ENCODE assay signal across 8 mouse cellular contexts in the genomic region with DNA sequence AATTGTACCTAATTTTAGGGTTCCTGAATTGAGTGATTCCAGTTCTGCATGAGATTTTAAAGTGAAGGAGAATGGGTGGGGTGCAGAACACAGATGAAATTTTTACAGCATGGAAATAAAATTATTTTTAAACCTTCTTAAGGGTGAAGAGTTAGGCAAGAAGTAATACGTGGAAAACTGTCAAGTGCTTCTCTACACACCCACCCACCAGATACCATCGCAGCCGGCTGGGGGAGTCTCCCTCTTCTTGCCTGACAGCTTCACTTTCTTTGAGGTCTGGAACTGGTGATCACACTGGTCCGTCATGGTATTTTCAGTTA. TPM values are rescaled to one million over a fixed set of nuclear protein-coding genes. Genes with fewer than 3 reads are reported as not detected.
A peak's percentile ranks its signal among the peaks of the same experiment; 100 is the strongest.
DNase-seq lines count a peak whose midpoint lies in the region; ATAC-seq and TF ChIP-seq lines count a peak whose summit lies in the region.

No protein-coding gene starts in this region.

- peak overlapping the region; percentile 84 for H3K9ac ChIP-seq in forebrain, embryonic 13.5 days
- peak overlapping the region; percentile 56 for H3K9ac ChIP-seq in liver, embryonic 14.5 days (replicated peaks)

- H3K27ac ChIP-seq in heart, embryonic 10.5 days, result peak overlapping the region; percentile 97
- peak overlapping the region; percentile 97 for H3K27ac ChIP-seq in forebrain, embryonic 13.5 days
- H3K27ac ChIP-seq in liver, embryonic 14.5 days, result no peak overlapping the region

- peak overlapping the region; percentile 85 for H3K4me3 ChIP-seq in heart, embryonic 10.5 days
- peak overlapping the region; percentile 51 for H3K4me3 ChIP-seq in C2C12 (ENCODE audit: insufficient read depth, poor library complexity, severe bottlenecking)
- peak overlapping the region; percentile 71 for H3K4me3 ChIP-seq in forebrain, embryonic 13.5 days
- peak overlapping the region; percentile 78 to 88 for H3K4me3 ChIP-seq in liver, embryonic 14.5 days (ENCODE audit: insufficient read depth in 1 of 2, low read depth in 2 of 2, low read length in 2 of 2)

- peaks cover 28% of the 10 kb centered on the region for H3K4me1 ChIP-seq in heart, embryonic 10.5 days
- H3K4me1 ChIP-seq in forebrain, embryonic 13.5 days, result peaks cover 37% of the 10 kb centered on the region
- peaks cover 0 to 4% of the 10 kb centered on the region in 2 experiments; a peak in 1 of 4 replicates for H3K4me1 ChIP-seq in liver, embryonic 14.5 days (replicated peaks; ENCODE audit: control insufficient read depth in 2 of 2, insufficient read depth in 2 of 2, low read length in 1 of 2)

- no peaks in the 10 kb centered on the region for H3K36me3 ChIP-seq in heart, embryonic 10.5 days
- no peaks in the 10 kb centered on the region for H3K36me3 ChIP-seq in C2C12 (ENCODE audit: control insufficient read depth, insufficient read depth)
- no peaks in the 10 kb centered on the region for H3K36me3 ChIP-seq in forebrain, embryonic 13.5 days (ENCODE audit: poor library complexity, severe bottlenecking)
- H3K36me3 ChIP-seq in liver, embryonic 14.5 days (replicated peaks; ENCODE audit: control insufficient read depth, insufficient read depth, low read depth), result no peaks in the 10 kb centered on the region

- no peaks in the 10 kb centered on the region for H3K79me2 ChIP-seq in C2C12 (ENCODE audit: control insufficient read depth, insufficient read depth)

- no peak for DNase-seq in heart, embryonic 10.5 days (ENCODE audit: low spot score)
- no peak for DNase-seq in heart, postnatal 4 days
- no peak for DNase-seq in liver, embryonic 14.5 days (ENCODE audit: low read depth in 3 of 3, low spot score in 3 of 3)
- DNase-seq in right cerebral cortex, adult 18-20 months, result no peak
- DNase-seq in retina, postnatal 1 day, result no peak
- DNase-seq in adrenal gland, adult 8-10 months, result no peak

- H3K4me2 ChIP-seq in forebrain, embryonic 13.5 days, result peak overlapping the region; percentile 97
- H3K4me2 ChIP-seq in liver, embryonic 14.5 days (ENCODE audit: low read depth), result peak overlapping the region; percentile 95

- no peak for TF ChIP-seq EP300 in liver, embryonic 14.5 days (IDR thresholded peaks at IDR 0.05; ENCODE audit: low read depth)

- H3K27me3 ChIP-seq in heart, embryonic 10.5 days (ENCODE audit: insufficient read depth, poor library complexity, severe bottlenecking), result peaks cover 8% of the 10 kb centered on the region
- H3K27me3 ChIP-seq in C2C12 (ENCODE audit: control insufficient read depth, insufficient read depth, insufficient read length), result no peaks in the 10 kb centered on the region
- peaks cover 7% of the 10 kb centered on the region for H3K27me3 ChIP-seq in forebrain, embryonic 13.5 days
- H3K27me3 ChIP-seq in liver, embryonic 14.5 days (ENCODE audit: control insufficient read depth, insufficient read depth, low read length), result peaks cover 27% of the 10 kb centered on the region

- no peaks in the 10 kb centered on the region for H3K79me3 ChIP-seq in C2C12 (ENCODE audit: low read depth)

- H3K9me3 ChIP-seq in heart, embryonic 10.5 days, result no peaks in the 10 kb centered on the region
- H3K9me3 ChIP-seq in forebrain, embryonic 13.5 days (replicated peaks), result no peaks in the 10 kb centered on the region
- H3K9me3 ChIP-seq in liver, embryonic 14.5 days (ENCODE audit: control insufficient read depth, low read length), result no peaks in the 10 kb centered on the region

- H3ac ChIP-seq in C2C12 (ENCODE audit: control insufficient read depth, insufficient read length, low read depth), result peak overlapping the region; percentile 80

- no peak for ATAC-seq in forebrain, embryonic 13.5 days
- no peak for ATAC-seq in liver, embryonic 14.5 days (ENCODE audit: insufficient read depth)

- no peak for TF ChIP-seq CTCF in C2C12 (IDR thresholded peaks at IDR 0.05; ENCODE audit: control insufficient read depth, insufficient read depth, insufficient read length)
- TF ChIP-seq CTCF in liver, embryonic 14.5 days (IDR thresholded peaks at IDR 0.05; ENCODE audit: low read depth), result no peak

- 0% methylated on average over 4 of the region's 4 CpGs for WGBS in heart, embryonic 10.5 days
- WGBS in forebrain, embryonic 13.5 days, result 0% methylated on average over 4 of the region's 4 CpGs
- WGBS in liver, embryonic 14.5 days (ENCODE audit: insufficient replicate concordance), result under 1% methylated on average over 4 of the region's 4 CpGs

TF ChIP-seq in C2C12, 6 proteins besides CTCF, POLR2A, EP300 and RAD21:
- no peak for TF ChIP-seq MYOG (IDR thresholded peaks at IDR 0.05; ENCODE audit: control insufficient read depth, extremely low read depth, insufficient read length)
- TF ChIP-seq USF1 (IDR thresholded peaks at IDR 0.05; ENCODE audit: low read depth), result no peak
- no peak for TF ChIP-seq CEBPB (IDR thresholded peaks at IDR 0.05; ENCODE audit: low read depth)
- TF ChIP-seq MYOD1 (IDR thresholded peaks at IDR 0.05; ENCODE audit: control insufficient read depth, insufficient read length, low read depth), result no peak
- TF ChIP-seq MAX (IDR thresholded peaks at IDR 0.05), result no peak
- TF ChIP-seq FOSL1 (IDR thresholded peaks at IDR 0.05; ENCODE audit: insufficient read depth, low read length, poor library complexity, severe bottlenecking), result no peak

RNA-seq across cellular contexts. Expression of a gene that starts 2.5 kb away (rescaled TPM):
- polyA plus RNA-seq in heart, embryonic 10.5 days (2016; fragmentation: Nextera tagmentation; extraction: Ambion mirVana), result 0.09 and 0.12 TPM in 2 replicates
- total RNA-seq in heart, postnatal 4 days (2021), result 1 to 10 TPM; 9.0 TPM
- polyA plus RNA-seq in C2C12 (2012; fragmentation: generic; extraction: Trizol), result 0.18 TPM
- polyA plus RNA-seq in forebrain, embryonic 13.5 days (2015; fragmentation: Nextera tagmentation; extraction: Ambion mirVana), result 1.7 and 1.9 TPM in 2 replicates
- 0.01 TPM in 2 replicates for polyA plus RNA-seq in liver, embryonic 14.5 days (2012; rRNA removed)
- polyA plus RNA-seq in liver, embryonic 14.5 days (2014; fragmentation: Nextera tagmentation; extraction: Ambion mirVana), result not detected in 2 replicates
- 10 to 100 TPM; 49.4 to 74.0 (median 59.3) TPM for total RNA-seq in adrenal gland, adult 8-10 months (2022)
